Mouse (Mus musculus): Measurements from ENCODE around the gene Spindoc. TPM values are rescaled to one million over a fixed set of nuclear protein-coding genes. Genes with fewer than 3 reads are reported as not detected.

Gene Spindoc
- polyA plus RNA-seq, 1 experiment: 43.8 TPM

- no peaks in the 10 kb centered on the region for H3K9me3 ChIP-seq (replicated peaks; ENCODE audit: control insufficient read depth, insufficient read depth, low read length, poor library complexity, severe bottlenecking)
- 0 out of 2 replicates have a peak, but pooled peaks cover 4% of the 10 kb centered on the region for H3K36me3 ChIP-seq (ENCODE audit: control insufficient read depth, insufficient read depth, low read length, poor library complexity, severe bottlenecking)
- peak overlapping the region; percentile 48 for H3K4me3 ChIP-seq (ENCODE audit: low read depth, low read length)
- H3K27ac ChIP-seq (ENCODE audit: insufficient read depth, low read length): no peak overlapping the region
- H3K9ac ChIP-seq (ENCODE audit: low read depth, poor library complexity, severe bottlenecking): peak overlapping the region; percentile 17
- no peaks in the 10 kb centered on the region for H3K4me1 ChIP-seq (ENCODE audit: control insufficient read depth, insufficient read depth, low read length)
- no peak for TF ChIP-seq POLR2A (IDR thresholded peaks at IDR 0.05; ENCODE audit: insufficient read depth, low read length)
- TF ChIP-seq CTCF (IDR thresholded peaks at IDR 0.05; ENCODE audit: low read depth, low read length): no peak
- no peak for TF ChIP-seq EP300 (IDR thresholded peaks at IDR 0.05; ENCODE audit: insufficient read depth, low read depth, low read length)
- H3K27me3 ChIP-seq (ENCODE audit: control insufficient read depth, insufficient read depth, low read length, poor library complexity, severe bottlenecking): no peaks in the 10 kb centered on the region
Observed at GRCm38 (mm10) chr19:7423028-7423655, 40.3 kb upstream of the Spindoc start.

GRCm38 (mm10) chr19:7422656-7423027 lies 39.8 kb upstream of the Spindoc start:
- Histone ChIP-seq H3K9me3 (replicated peaks; ENCODE audit: control insufficient read depth, insufficient read depth, low read length, poor library complexity, severe bottlenecking) (no peaks in the 10 kb centered on the region), H3K4me1 (ENCODE audit: control insufficient read depth, insufficient read depth, low read length) (no peaks in the 10 kb centered on the region)
- TF ChIP-seq EP300 (IDR thresholded peaks at IDR 0.05; ENCODE audit: insufficient read depth, low read depth, low read length) (no peak), CTCF (IDR thresholded peaks at IDR 0.05; ENCODE audit: low read depth, low read length) (no peak), POLR2A (IDR thresholded peaks at IDR 0.05; ENCODE audit: insufficient read depth, low read length) (no peak)

GRCm38 (mm10) chr19:7421602-7422591 lies 39.1 kb upstream of the Spindoc start:
- H3K27ac ChIP-seq (ENCODE audit: insufficient read depth, low read length): no peak overlapping the region
- H3K9ac ChIP-seq (ENCODE audit: low read depth, poor library complexity, severe bottlenecking): peak overlapping the region; percentile 23; the same call in 1 of the 2 replicates
- H3K27me3 ChIP-seq (ENCODE audit: control insufficient read depth, insufficient read depth, low read length, poor library complexity, severe bottlenecking): no peaks in the 10 kb centered on the region
- no peaks in the 10 kb centered on the region for H3K9me3 ChIP-seq (replicated peaks; ENCODE audit: control insufficient read depth, insufficient read depth, low read length, poor library complexity, severe bottlenecking)
- H3K4me1 ChIP-seq (ENCODE audit: control insufficient read depth, insufficient read depth, low read length): no peaks in the 10 kb centered on the region
- TF ChIP-seq EP300 (IDR thresholded peaks at IDR 0.05; ENCODE audit: insufficient read depth, low read depth, low read length): no peak
- TF ChIP-seq CTCF (IDR thresholded peaks at IDR 0.05; ENCODE audit: low read depth, low read length): no peak
- no peak for TF ChIP-seq POLR2A (IDR thresholded peaks at IDR 0.05; ENCODE audit: insufficient read depth, low read length)
- 0 out of 2 replicates have a peak, but pooled peaks cover 2% of the 10 kb centered on the region for H3K36me3 ChIP-seq (ENCODE audit: control insufficient read depth, insufficient read depth, low read length, poor library complexity, severe bottlenecking)
- H3K4me3 ChIP-seq (ENCODE audit: low read depth, low read length): peak overlapping the region; percentile 48

More at GRCm38 (mm10) chr19:7422656-7423027, 39.8 kb upstream of the Spindoc start:
- Histone ChIP-seq H3K4me3 (ENCODE audit: low read depth, low read length) (peak overlapping the region; percentile 48), H3K9ac (ENCODE audit: low read depth, poor library complexity, severe bottlenecking) (peak overlapping the region; percentile 17; the same call in 1 of the 2 replicates), H3K36me3 (ENCODE audit: control insufficient read depth, insufficient read depth, low read length, poor library complexity, severe bottlenecking) (0 out of 2 replicates have a peak, but pooled peaks cover 2% of the 10 kb centered on the region), H3K27ac (ENCODE audit: insufficient read depth, low read length) (no peak overlapping the region), H3K27me3 (ENCODE audit: control insufficient read depth, insufficient read depth, low read length, poor library complexity, severe bottlenecking) (no peaks in the 10 kb centered on the region)

- no peaks in the 10 kb centered on the region for H3K36me3 ChIP-seq (ENCODE audit: control insufficient read depth, insufficient read depth, low read length, poor library complexity, severe bottlenecking)
- H3K9me3 ChIP-seq (replicated peaks; ENCODE audit: control insufficient read depth, insufficient read depth, low read length, poor library complexity, severe bottlenecking): no peaks in the 10 kb centered on the region
- no peaks in the 10 kb centered on the region for H3K4me1 ChIP-seq (ENCODE audit: control insufficient read depth, insufficient read depth, low read length)
- H3K4me3 ChIP-seq (ENCODE audit: low read depth, low read length): no peak overlapping the region
- H3K27ac ChIP-seq (ENCODE audit: insufficient read depth, low read length): no peak overlapping the region
- H3K9ac ChIP-seq (ENCODE audit: low read depth, poor library complexity, severe bottlenecking): no peak overlapping the region
- TF ChIP-seq EP300 (IDR thresholded peaks at IDR 0.05; ENCODE audit: insufficient read depth, low read depth, low read length): no peak
- TF ChIP-seq CTCF (IDR thresholded peaks at IDR 0.05; ENCODE audit: low read depth, low read length): no peak
- no peak for TF ChIP-seq POLR2A (IDR thresholded peaks at IDR 0.05; ENCODE audit: insufficient read depth, low read length)
- H3K27me3 ChIP-seq (ENCODE audit: control insufficient read depth, insufficient read depth, low read length, poor library complexity, severe bottlenecking): no peaks in the 10 kb centered on the region
Observed at GRCm38 (mm10) chr19:7420841-7421601, 38.2 kb upstream of the Spindoc start.

- Histone ChIP-seq H3K27me3 (ENCODE audit: control insufficient read depth, insufficient read depth, low read length, poor library complexity, severe bottlenecking) (no peaks in the 10 kb centered on the region), H3K27ac (ENCODE audit: insufficient read depth, low read length) (no peak overlapping the region), H3K9ac (ENCODE audit: low read depth, poor library complexity, severe bottlenecking) (no peak overlapping the region), H3K4me3 (ENCODE audit: low read depth, low read length) (no peak overlapping the region), H3K36me3 (ENCODE audit: control insufficient read depth, insufficient read depth, low read length, poor library complexity, severe bottlenecking) (no peaks in the 10 kb centered on the region), H3K9me3 (replicated peaks; ENCODE audit: control insufficient read depth, insufficient read depth, low read length, poor library complexity, severe bottlenecking) (no peaks in the 10 kb centered on the region), H3K4me1 (ENCODE audit: control insufficient read depth, insufficient read depth, low read length) (no peaks in the 10 kb centered on the region)
- TF ChIP-seq EP300 (IDR thresholded peaks at IDR 0.05; ENCODE audit: insufficient read depth, low read depth, low read length) (no peak), CTCF (IDR thresholded peaks at IDR 0.05; ENCODE audit: low read depth, low read length) (no peak), POLR2A (IDR thresholded peaks at IDR 0.05; ENCODE audit: insufficient read depth, low read length) (no peak)
Observed at GRCm38 (mm10) chr19:7420108-7420507, 37.3 kb upstream of the Spindoc start.
